Mouse (Mus musculus) liver, embryonic 14 days (tissue): ENCODE measurements around the gene Art1. TPM values are rescaled to one million over a fixed set of nuclear protein-coding genes. Genes with fewer than 3 reads are reported as not detected.

Experiments
- polyA plus RNA-seq: library from polyadenylated mRNA; depleted of rRNA; stranded (reverse); fragments of >200 nt; gene quantifications from 2 replicates; pipeline ENCODE4 v1.2.3, GENCODE M21; 2012; rRNA removed

Gene Art1
- 0.03 and 0.41 TPM in 2 replicates for polyA plus RNA-seq

DNA sequence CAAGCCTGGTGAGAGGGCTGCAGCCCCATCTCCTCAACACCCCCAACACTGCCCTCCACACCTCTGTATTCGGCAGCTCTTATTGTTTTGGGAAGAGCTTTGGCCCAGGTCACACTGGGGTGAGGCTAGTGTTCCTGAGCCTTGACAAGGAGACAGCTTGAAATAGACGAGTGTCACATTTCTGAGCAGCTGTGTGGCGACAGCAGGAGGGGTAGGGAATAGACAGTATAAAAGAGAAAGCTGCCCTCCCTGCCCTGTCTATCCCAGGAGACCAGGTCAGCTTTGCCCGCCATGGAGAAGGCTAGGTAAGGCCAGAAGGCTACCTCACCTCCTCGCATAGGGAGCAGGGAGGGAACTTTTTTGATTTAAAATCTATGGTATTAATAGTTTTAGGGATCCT is at the start of gene Art1:
TSS of gene Art1 (plus strand) at position 257 of the 400 bp plus-strand sequence.

DNA sequence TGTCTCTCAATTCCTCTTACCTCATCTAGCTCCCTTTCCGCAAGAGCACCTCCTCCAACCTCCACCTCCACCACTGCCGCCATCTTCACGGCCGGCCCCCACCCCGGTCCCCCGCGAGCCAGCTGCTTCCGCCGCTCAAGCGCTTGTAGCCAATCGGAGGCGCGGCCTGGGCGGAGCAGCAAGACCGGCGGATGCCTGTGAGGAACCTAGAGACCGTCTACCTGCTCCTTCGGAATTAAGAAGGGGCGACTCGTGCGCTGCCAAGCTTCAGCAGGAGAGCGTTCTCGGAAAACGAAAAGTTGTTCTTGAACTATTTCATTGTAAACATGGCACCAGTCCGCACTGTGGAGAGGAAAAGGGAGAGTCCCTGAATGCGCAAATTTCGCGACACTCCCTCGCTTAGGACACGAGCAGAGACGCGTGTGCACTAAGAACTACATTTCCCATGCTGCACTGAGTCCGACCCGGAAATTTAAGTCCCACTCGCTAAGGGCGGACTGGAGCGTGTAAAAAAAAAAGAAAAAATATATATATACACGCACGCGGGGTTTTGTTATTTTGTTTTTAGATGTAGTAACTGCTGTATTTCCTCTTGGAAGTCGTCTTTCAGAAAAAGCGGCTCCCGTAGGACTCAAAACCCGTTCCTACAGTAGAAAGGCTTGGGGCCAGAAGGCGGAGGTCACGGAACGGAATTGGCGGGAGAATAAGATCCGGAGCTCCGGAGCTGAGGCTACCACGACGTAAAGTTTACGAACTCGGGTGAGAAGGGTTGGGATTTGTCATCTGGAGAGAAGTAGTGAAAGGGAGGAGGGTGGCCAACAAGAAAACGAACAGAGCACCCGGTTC is 36.3 kb upstream of the Art1 start, which contains the start of the genes Rnf121, Xndc1 and Xntrpc:
TSS of gene Rnf121 (minus strand) at position 424 of the 846 bp plus-strand sequence.
TSS of gene Xndc1 (plus strand) at position 466 of the 846 bp plus-strand sequence.
TSS of gene Xntrpc (plus strand) at position 668 of the 846 bp plus-strand sequence.

GRCm38 (mm10) chr7:102082816-102083215 is 18.7 kb upstream of the Art1 start, which contains the start of gene Trpc2:
Trpc2 (plus strand) TSS chr7:102083116.

GRCm38 (mm10) chr7:102109171-102109570 is 7.6 kb downstream of the Art1 start, which contains the start of gene Art5:
Art5 (minus strand) TSS chr7:102109489.

DNA sequence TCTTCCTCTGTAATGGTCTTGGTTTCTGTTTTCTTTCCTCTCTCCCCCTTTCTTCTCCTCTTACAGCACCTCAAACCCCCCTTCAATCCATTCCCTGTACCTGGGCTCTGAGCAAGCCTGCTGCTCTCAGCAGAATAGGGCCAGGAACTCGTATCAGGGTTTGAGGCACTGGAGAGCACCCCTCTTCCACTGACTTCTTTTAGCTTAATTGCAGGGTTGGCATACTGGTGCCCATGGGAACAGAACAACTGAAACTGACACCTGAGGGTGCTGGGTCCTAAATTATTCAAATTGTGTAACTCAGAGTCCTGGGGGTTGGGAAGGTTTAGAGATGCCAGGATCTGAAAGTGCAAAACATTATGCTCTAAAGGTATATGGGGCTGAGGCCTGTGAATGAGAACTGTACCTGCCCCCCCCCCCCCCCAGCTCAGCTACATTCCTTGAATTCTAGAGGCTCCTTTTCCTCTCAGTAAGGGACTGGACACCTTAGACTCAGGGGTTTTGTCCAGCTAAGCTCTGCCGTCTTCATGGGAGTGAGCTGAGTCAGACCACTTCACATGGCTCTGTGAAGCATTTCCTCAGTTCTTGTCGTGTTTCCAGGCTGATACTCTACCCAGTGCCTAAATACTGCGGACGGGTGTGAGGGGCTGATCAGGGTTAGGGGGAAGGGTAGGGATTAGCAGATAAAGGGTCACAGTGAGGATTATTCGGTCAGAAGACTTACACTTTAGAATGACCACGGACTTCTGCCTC is 15.2 kb downstream of the Art1 start, which contains the start of gene Chrna10:
TSS of gene Chrna10 (minus strand) at position 250 of the 753 bp plus-strand sequence.

Other genes starting within 250 kb of the Art1 start
- 7.9 and 8.4 TPM in 2 replicates for gene Folr2, start 244.5 kb upstream of the Art1 start, polyA plus RNA-seq
- 59.8 and 64.5 TPM in 2 replicates for gene Anapc15, start 238.0 kb upstream of the Art1 start, polyA plus RNA-seq
- 0.18 and 0.37 TPM in 2 replicates for gene Folr1, start 231.0 kb upstream of the Art1 start, polyA plus RNA-seq
- 58.7 and 64.3 TPM in 2 replicates for gene Lamtor1, start 195.8 kb upstream of the Art1 start, polyA plus RNA-seq
- 0.11 and 0.12 TPM in 2 replicates for gene Tomt, start 195.4 kb upstream of the Art1 start, polyA plus RNA-seq
- gene Lrrc51, start 167.8 kb upstream of the Art1 start, polyA plus RNA-seq, result 1.1 and 1.4 TPM in 2 replicates
- 23.8 and 28.1 TPM in 2 replicates for gene Numa1, start 167.6 kb upstream of the Art1 start, polyA plus RNA-seq
- gene Il18bp, start 83.1 kb upstream of the Art1 start, polyA plus RNA-seq, result 9.0 and 12.3 TPM in 2 replicates
- 17.6 and 17.7 TPM in 2 replicates for gene Rnf121, start 36.3 kb upstream of the Art1 start, polyA plus RNA-seq
- gene Xndc1, start 36.2 kb upstream of the Art1 start, polyA plus RNA-seq, result 15.5 and 16.8 TPM in 2 replicates
- gene Xntrpc, start 36.0 kb upstream of the Art1 start, polyA plus RNA-seq, result 0.98 and 1.3 TPM in 2 replicates
- 0.06 TPM in 1 of 2 replicates, not detected in the other for gene Trpc2, start 18.6 kb upstream of the Art1 start, polyA plus RNA-seq
- gene Art5, start 7.7 kb downstream of the Art1 start, polyA plus RNA-seq, result 0.09 and 0.16 TPM in 2 replicates
- gene Chrna10, start 15.1 kb downstream of the Art1 start, polyA plus RNA-seq, result 0.01 TPM in 1 of 2 replicates, not detected in the other
- gene Nup98, start 108.4 kb downstream of the Art1 start, polyA plus RNA-seq, result 8.2 and 10.7 TPM in 2 replicates
- 13.1 and 14.6 TPM in 2 replicates for gene Pgap2, start 108.5 kb downstream of the Art1 start, polyA plus RNA-seq
- 22.4 and 34.0 TPM in 2 replicates for gene Rhog, start 154.3 kb downstream of the Art1 start, polyA plus RNA-seq
- gene Stim1, start 166.1 kb downstream of the Art1 start, polyA plus RNA-seq, result 7.8 and 7.9 TPM in 2 replicates